Mouse (Mus musculus): ENCODE results near the gene Plpp1. TPM values are rescaled to one million over a fixed set of nuclear protein-coding genes. Genes with fewer than 3 reads are reported as not detected.

Gene Plpp1
- polyA plus RNA-seq, 1 experiment from 2014 or later, result 120 TPM

GRCm38 (mm10) chr13:112845931-112846330, 45.3 kb downstream of the Plpp1 start:
- no peak for ATAC-seq (ENCODE audit: low FRiP score, low TSS enrichment)
- Histone ChIP-seq H3K4me2 (replicated peaks; ENCODE audit: low read depth, low read length) (no peak overlapping the region), H3K4me3 (ENCODE audit: low read length) (no peak overlapping the region), H3K9ac (replicated peaks; ENCODE audit: low read length) (no peak overlapping the region), H3K36me3 (ENCODE audit: insufficient read depth, low read length) (peaks cover 12% of the 10 kb centered on the region), H3K4me1 (ENCODE audit: insufficient read depth, low read length) (no peaks in the 10 kb centered on the region), H3K27ac (ENCODE audit: low read length) (no peak overlapping the region), H3K27me3 (ENCODE audit: insufficient read depth, low read length) (no peaks in the 10 kb centered on the region), H3K9me3 (ENCODE audit: low read length) (no peaks in the 10 kb centered on the region)
- WGBS, result 96% methylated on average over 3 of the region's 3 CpGs

- WGBS, result 46% methylated on average over 17 of the region's 17 CpGs
- H3K27ac ChIP-seq (ENCODE audit: low read length), result no peak overlapping the region
- H3K36me3 ChIP-seq (ENCODE audit: insufficient read depth, low read length), result 0 out of 2 replicates have a peak, but pooled peaks cover 6% of the 10 kb centered on the region
- no peaks in the 10 kb centered on the region for H3K9me3 ChIP-seq (ENCODE audit: low read length)
- H3K27me3 ChIP-seq (ENCODE audit: insufficient read depth, low read length), result no peaks in the 10 kb centered on the region
- peak; percentile 55; the same call in 1 of the 2 replicates for ATAC-seq (ENCODE audit: low FRiP score, low TSS enrichment)
- no peak overlapping the region for H3K9ac ChIP-seq (replicated peaks; ENCODE audit: low read length)
- H3K4me1 ChIP-seq (ENCODE audit: insufficient read depth, low read length), result peaks cover 14% of the 10 kb centered on the region; the same call in 1 of the 2 replicates
- no peak overlapping the region for H3K4me3 ChIP-seq (ENCODE audit: low read length)
- no peak overlapping the region for H3K4me2 ChIP-seq (replicated peaks; ENCODE audit: low read depth, low read length)
Observed at GRCm38 (mm10) chr13:112853710-112854316, 53.2 kb downstream of the Plpp1 start.

GRCm38 (mm10) chr13:112854402-112854801, 53.8 kb downstream of the Plpp1 start:
- H3K27me3 ChIP-seq (ENCODE audit: insufficient read depth, low read length), result no peaks in the 10 kb centered on the region
- H3K27ac ChIP-seq (ENCODE audit: low read length), result no peak overlapping the region
- peaks cover 14% of the 10 kb centered on the region; the same call in 1 of the 2 replicates for H3K4me1 ChIP-seq (ENCODE audit: insufficient read depth, low read length)
- H3K9ac ChIP-seq (replicated peaks; ENCODE audit: low read length), result no peak overlapping the region
- WGBS, result 63% methylated on average over 6 of the region's 6 CpGs
- no peak overlapping the region for H3K4me2 ChIP-seq (replicated peaks; ENCODE audit: low read depth, low read length)
- H3K36me3 ChIP-seq (ENCODE audit: insufficient read depth, low read length), result peaks cover 6% of the 10 kb centered on the region; the same call in 1 of the 2 replicates
- no peaks in the 10 kb centered on the region for H3K9me3 ChIP-seq (ENCODE audit: low read length)
- H3K4me3 ChIP-seq (ENCODE audit: low read length), result no peak overlapping the region
- ATAC-seq (ENCODE audit: low FRiP score, low TSS enrichment), result no peak; the same call in 1 of the 2 replicates

- no peak overlapping the region for H3K27ac ChIP-seq (ENCODE audit: low read length)
- H3K9me3 ChIP-seq (ENCODE audit: low read length), result no peaks in the 10 kb centered on the region
- peaks cover 6% of the 10 kb centered on the region; the same call in 1 of the 2 replicates for H3K4me1 ChIP-seq (ENCODE audit: insufficient read depth, low read length)
- H3K27me3 ChIP-seq (ENCODE audit: insufficient read depth, low read length), result no peaks in the 10 kb centered on the region
- 82% methylated on average over 7 of the region's 7 CpGs for whole genome bisulfite sequencing
- H3K4me3 ChIP-seq (ENCODE audit: low read length), result no peak overlapping the region
- H3K4me2 ChIP-seq (replicated peaks; ENCODE audit: low read depth, low read length), result no peak overlapping the region
- ATAC-seq (ENCODE audit: low FRiP score, low TSS enrichment), result no peak
- H3K9ac ChIP-seq (replicated peaks; ENCODE audit: low read length), result no peak overlapping the region
- peaks cover 22% of the 10 kb centered on the region for H3K36me3 ChIP-seq (ENCODE audit: insufficient read depth, low read length)
Observed at GRCm38 (mm10) chr13:112857921-112858320, 57.3 kb downstream of the Plpp1 start.

GRCm38 (mm10) chr13:112859574-112860134, 59.1 kb downstream of the Plpp1 start:
- ATAC-seq (ENCODE audit: low FRiP score, low TSS enrichment), result no peak
- H3K27ac ChIP-seq (ENCODE audit: low read length), result no peak overlapping the region
- no peak overlapping the region for H3K9ac ChIP-seq (replicated peaks; ENCODE audit: low read length)
- H3K4me2 ChIP-seq (replicated peaks; ENCODE audit: low read depth, low read length), result no peak overlapping the region
- WGBS, result 88% methylated on average over 21 of the region's 21 CpGs
- no peaks in the 10 kb centered on the region for H3K27me3 ChIP-seq (ENCODE audit: insufficient read depth, low read length)
- peaks cover 27% of the 10 kb centered on the region for H3K36me3 ChIP-seq (ENCODE audit: insufficient read depth, low read length)
- H3K9me3 ChIP-seq (ENCODE audit: low read length), result no peaks in the 10 kb centered on the region
- no peak overlapping the region for H3K4me3 ChIP-seq (ENCODE audit: low read length)
- no peaks in the 10 kb centered on the region; the same call in 1 of the 2 replicates for H3K4me1 ChIP-seq (ENCODE audit: insufficient read depth, low read length)

- Histone ChIP-seq H3K27me3 (ENCODE audit: insufficient read depth, low read length) (no peaks in the 10 kb centered on the region), H3K4me3 (ENCODE audit: low read length) (no peak overlapping the region), H3K9ac (replicated peaks; ENCODE audit: low read length) (no peak overlapping the region), H3K27ac (ENCODE audit: low read length) (no peak overlapping the region), H3K4me1 (ENCODE audit: insufficient read depth, low read length) (no peaks in the 10 kb centered on the region; the same call in 1 of the 2 replicates), H3K36me3 (ENCODE audit: insufficient read depth, low read length) (peaks cover 30% of the 10 kb centered on the region), H3K4me2 (replicated peaks; ENCODE audit: low read depth, low read length) (no peak overlapping the region), H3K9me3 (ENCODE audit: low read length) (no peaks in the 10 kb centered on the region)
- WGBS, result 87% methylated on average over 2 of the region's 2 CpGs
- ATAC-seq (ENCODE audit: low FRiP score, low TSS enrichment), result no peak
Observed at GRCm38 (mm10) chr13:112860370-112860769, 59.8 kb downstream of the Plpp1 start.

GRCm38 (mm10) chr13:112860911-112861310, 60.3 kb downstream of the Plpp1 start:
- no peaks in the 10 kb centered on the region for H3K9me3 ChIP-seq (ENCODE audit: low read length)
- no peak overlapping the region for H3K4me3 ChIP-seq (ENCODE audit: low read length)
- H3K27me3 ChIP-seq (ENCODE audit: insufficient read depth, low read length), result no peaks in the 10 kb centered on the region
- H3K4me1 ChIP-seq (ENCODE audit: insufficient read depth, low read length), result no peaks in the 10 kb centered on the region; the same call in 1 of the 2 replicates
- 93% methylated on average over 9 of the region's 9 CpGs for WGBS
- H3K27ac ChIP-seq (ENCODE audit: low read length), result no peak overlapping the region
- H3K9ac ChIP-seq (replicated peaks; ENCODE audit: low read length), result no peak overlapping the region
- H3K4me2 ChIP-seq (replicated peaks; ENCODE audit: low read depth, low read length), result no peak overlapping the region
- H3K36me3 ChIP-seq (ENCODE audit: insufficient read depth, low read length), result peaks cover 35% of the 10 kb centered on the region
- no peak for ATAC-seq (ENCODE audit: low FRiP score, low TSS enrichment)

GRCm38 (mm10) chr13:112861825-112862306, 61.3 kb downstream of the Plpp1 start:
- no peak overlapping the region for H3K9ac ChIP-seq (replicated peaks; ENCODE audit: low read length)
- no peak overlapping the region for H3K4me3 ChIP-seq (ENCODE audit: low read length)
- H3K27me3 ChIP-seq (ENCODE audit: insufficient read depth, low read length), result no peaks in the 10 kb centered on the region
- ATAC-seq (ENCODE audit: low FRiP score, low TSS enrichment), result peak; percentile 54; the same call in 1 of the 2 replicates
- no peak overlapping the region; the same call in 1 of the 2 replicates for H3K27ac ChIP-seq (ENCODE audit: low read length)
- no peaks in the 10 kb centered on the region; the same call in 1 of the 2 replicates for H3K4me1 ChIP-seq (ENCODE audit: insufficient read depth, low read length)
- peaks cover 35% of the 10 kb centered on the region for H3K36me3 ChIP-seq (ENCODE audit: insufficient read depth, low read length)
- no peaks in the 10 kb centered on the region for H3K9me3 ChIP-seq (ENCODE audit: low read length)
- H3K4me2 ChIP-seq (replicated peaks; ENCODE audit: low read depth, low read length), result no peak overlapping the region
- WGBS, result 45% methylated on average over 5 of the region's 5 CpGs

- Histone ChIP-seq H3K36me3 (ENCODE audit: insufficient read depth, low read length) (peaks cover 35% of the 10 kb centered on the region), H3K27ac (ENCODE audit: low read length) (no peak overlapping the region), H3K4me1 (ENCODE audit: insufficient read depth, low read length) (no peaks in the 10 kb centered on the region; the same call in 1 of the 2 replicates), H3K27me3 (ENCODE audit: insufficient read depth, low read length) (no peaks in the 10 kb centered on the region), H3K4me2 (replicated peaks; ENCODE audit: low read depth, low read length) (no peak overlapping the region), H3K9me3 (ENCODE audit: low read length) (no peaks in the 10 kb centered on the region), H3K9ac (replicated peaks; ENCODE audit: low read length) (no peak overlapping the region), H3K4me3 (ENCODE audit: low read length) (no peak overlapping the region)
- whole genome bisulfite sequencing, result 82% methylated on average over 3 of the region's 3 CpGs
- no peak for ATAC-seq (ENCODE audit: low FRiP score, low TSS enrichment)
Observed at GRCm38 (mm10) chr13:112862342-112862741, 61.8 kb downstream of the Plpp1 start.

Data from kidney, embryonic 16.5 days (tissue).